Mouse (Mus musculus) heart, postnatal 0 days (tissue): ENCODE data around the gene Bri3.

Experiments
- CTCF ChIP-seq: IDR thresholded peaks from 2 replicates; pipeline ENCODE4 v1.5.1; 2016; ENCODE audit warnings: antibody characterized with exemption, control low read depth, low read depth
- EP300 ChIP-seq: IDR thresholded peaks from 2 replicates; pipeline ENCODE4 v1.6.1; 2016; ENCODE audit warnings: antibody characterized with exemption, low read depth

- no peak for TF ChIP-seq CTCF
- TF ChIP-seq EP300: no peak
Observed at GRCm38 (mm10) chr5:144308929-144309328, 64.7 kb downstream of the Bri3 start.
